In the genomic region with DNA sequence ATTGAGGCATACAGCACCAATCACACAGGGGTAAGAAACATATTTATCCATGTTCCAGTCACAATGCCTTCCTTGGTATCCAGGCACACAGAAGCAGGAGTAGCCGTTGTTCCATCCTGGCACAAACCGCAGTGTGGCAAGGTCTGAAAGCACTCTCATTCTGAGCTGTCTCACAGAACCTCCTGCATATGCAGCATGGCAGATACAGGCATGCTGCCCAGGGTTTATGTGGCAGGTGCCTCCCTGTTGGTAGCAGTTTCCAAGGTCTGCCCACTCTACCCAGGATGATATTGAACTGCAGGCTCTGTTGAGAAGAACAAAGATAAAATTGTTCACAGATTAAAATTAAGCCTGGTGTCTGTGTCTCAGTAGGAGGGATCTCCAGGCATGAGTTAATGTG, we compare ENCODE assay signal across 22 mouse cellular contexts. TPM values are rescaled to one million over a fixed set of nuclear protein-coding genes. Genes with fewer than 3 reads are reported as not detected.
DNase-seq lines count a peak whose midpoint lies in the region; ATAC-seq lines count a peak whose summit lies in the region.
"Had no signal": no experiment of that assay in that cellular context is flagged by ENCODE, and none has a peak within 500 bp of the region (broad histone marks: within the 10 kb centered on the region; RNA-seq: fewer than 3 reads in every experiment).

No protein-coding gene starts in this region.

- H3K27ac ChIP-seq in forebrain, embryonic 14.5 days (ENCODE audit: low read depth, low read length): no peak overlapping the region
- H3K27ac ChIP-seq in forebrain, embryonic 11.5 days (ENCODE audit: low read depth, low read length): no peak overlapping the region
- H3K27ac ChIP-seq: embryonic facial prominence, embryonic 10.5 days; heart, embryonic 10.5 days; liver, embryonic 14.5 days had no signal

- no peak overlapping the region for H3K4me3 ChIP-seq in forebrain, embryonic 14.5 days (ENCODE audit: low read depth, low read length)
- H3K4me3 ChIP-seq in forebrain, embryonic 11.5 days (ENCODE audit: low read depth, low read length): no peak overlapping the region
- H3K4me3 ChIP-seq: embryonic facial prominence, embryonic 10.5 days; heart, embryonic 10.5 days; megakaryocyte, embryonic 14.5 days had no signal

- no peaks in the 10 kb centered on the region for H3K36me3 ChIP-seq in forebrain, embryonic 14.5 days (ENCODE audit: control insufficient read depth, insufficient read depth, low read length)
- H3K36me3 ChIP-seq in forebrain, embryonic 11.5 days (ENCODE audit: control insufficient read depth, insufficient read depth, low read length): no peaks in the 10 kb centered on the region
- H3K36me3 ChIP-seq: embryonic facial prominence, embryonic 10.5 days; heart, embryonic 10.5 days had no signal

- no peak for ATAC-seq in forebrain, embryonic 14.5 days
- no peak for ATAC-seq in forebrain, embryonic 11.5 days (replicated peaks; ENCODE audit: low FRiP score)
- ATAC-seq in activated CD4-positive, CD25-positive, alpha-beta regulatory T cell, adult 4 months: no peak
- ATAC-seq: intestine, embryonic 16.5 days had no signal

- DNase-seq in forebrain, embryonic 14.5 days (ENCODE audit: low spot score): peak; percentile 17
- DNase-seq in forebrain, embryonic 11.5 days (ENCODE audit: low spot score): no peak
- DNase-seq in layer of hippocampus, adult 11-12 months (ENCODE audit: low spot score): peak; percentile 47
- no peak for DNase-seq in layer of hippocampus, adult 9-10 months (ENCODE audit: low spot score)
- peak; percentile 35 to 56 for DNase-seq in layer of hippocampus, adult 8-10 months (ENCODE audit: low spot score in 2 of 2)
- DNase-seq in right cerebral cortex, postnatal 10 days (ENCODE audit: low spot score in 2 of 2): peak; percentile 34 to 62
- no peak for DNase-seq in adrenal gland, adult (ENCODE audit: inconsistent age in 2 of 2, low spot score in 1 of 2)
- DNase-seq: gastrocnemius, postnatal 10 days; heart, postnatal 36 days; lung, postnatal 10 days had no signal

- no peaks in the 10 kb centered on the region for H3K4me1 ChIP-seq in forebrain, embryonic 14.5 days (ENCODE audit: control insufficient read depth, insufficient read depth, low read length)
- no peaks in the 10 kb centered on the region for H3K4me1 ChIP-seq in forebrain, embryonic 11.5 days (replicated peaks; ENCODE audit: control insufficient read depth, insufficient read depth, low read length)
- H3K4me1 ChIP-seq: embryonic facial prominence, embryonic 10.5 days; heart, embryonic 10.5 days; megakaryocyte, embryonic 14.5 days had no signal

- H3K9me3 ChIP-seq in forebrain, embryonic 14.5 days (replicated peaks; ENCODE audit: control insufficient read depth, low read length): no peaks in the 10 kb centered on the region
- no peaks in the 10 kb centered on the region for H3K9me3 ChIP-seq in forebrain, embryonic 11.5 days (ENCODE audit: control insufficient read depth, low read length)
- H3K9me3 ChIP-seq: embryonic facial prominence, embryonic 10.5 days; heart, embryonic 10.5 days; megakaryocyte, embryonic 14.5 days had no signal

- H3K27me3 ChIP-seq in forebrain, embryonic 14.5 days (replicated peaks; ENCODE audit: control insufficient read depth, insufficient read depth, low read length): no peaks in the 10 kb centered on the region
- no peaks in the 10 kb centered on the region for H3K27me3 ChIP-seq in forebrain, embryonic 11.5 days (ENCODE audit: control insufficient read depth, insufficient read depth, low read length)

- H3K4me2 ChIP-seq in forebrain, embryonic 14.5 days (ENCODE audit: low read length): no peak overlapping the region
- H3K4me2 ChIP-seq in forebrain, embryonic 11.5 days (ENCODE audit: low read depth, low read length, severe bottlenecking): no peak overlapping the region

- H3K9ac ChIP-seq in forebrain, embryonic 14.5 days (ENCODE audit: low read length): no peak overlapping the region
- H3K9ac ChIP-seq in forebrain, embryonic 11.5 days (ENCODE audit: low read length): no peak overlapping the region
- H3K9ac ChIP-seq: liver, embryonic 14.5 days had no signal

- WGBS in forebrain, embryonic 14.5 days: 81% methylated on average over 2 of the region's 2 CpGs
- 90% methylated on average over 2 of the region's 2 CpGs for WGBS in forebrain, embryonic 11.5 days

RNA-seq across cellular contexts. Expression of a gene that starts 24.4 kb away (rescaled TPM):
- polyA plus RNA-seq in forebrain, embryonic 14.5 days (2014; fragmentation: Nextera tagmentation; extraction: Ambion mirVana): not detected in 2 replicates
- not detected in 2 replicates for polyA plus RNA-seq in forebrain, embryonic 11.5 days (2014; fragmentation: Nextera tagmentation; extraction: Ambion mirVana)
- not detected for total RNA-seq in layer of hippocampus, adult 8-10 months (2022)
- not detected for polyA plus RNA-seq in activated CD4-positive, CD25-positive, alpha-beta regulatory T cell, adult 4 months (2017; shearing (Covaris generic))
- total RNA-seq: adrenal gland, adult 18-20 months; gastrocnemius, postnatal 10 days; heart, postnatal 36 days; layer of hippocampus, postnatal 14 days had no signal
- polyA plus RNA-seq: C2C12; cerebellum, adult 2 months; embryonic facial prominence, embryonic 10.5 days; heart, embryonic 10.5 days; limb, embryonic 11.5 days; stomach, embryonic 14.5 days had no signal

Comparison
In these comparisons a context has a peak if more than half of its experiments do, and no peak if none do; other contexts are left out.
1. DNase-seq: peak in forebrain, embryonic 14.5 days (single experiment), layer of hippocampus, adult 11-12 months (single experiment), layer of hippocampus, adult 8-10 months (2 of 2) and right cerebral cortex, postnatal 10 days (2 of 2); none in forebrain, embryonic 11.5 days (single experiment), layer of hippocampus, adult 9-10 months (single experiment) and adrenal gland, adult (0 of 2).